Comparison of ENCODE assay signal across 8 mouse cellular contexts in genomic region chr17:35048149-35048931, GRCm38 (mm10). TPM values are rescaled to one million over a fixed set of nuclear protein-coding genes. Genes with fewer than 3 reads are reported as not detected.
A peak's percentile ranks its signal among the peaks of the same experiment; 100 is the strongest.
DNase-seq lines count a peak whose midpoint lies in the region; ATAC-seq and TF ChIP-seq lines count a peak whose summit lies in the region.

No protein-coding gene starts in this region.

- H3K36me3 ChIP-seq in C2C12 (ENCODE audit: control insufficient read depth, insufficient read depth), result peaks cover 14% of the 10 kb centered on the region
- H3K36me3 ChIP-seq in heart, embryonic 11.5 days (ENCODE audit: control insufficient read depth, insufficient read depth, low read length), result peaks cover 9% of the 10 kb centered on the region
- no peaks in the 10 kb centered on the region for H3K36me3 ChIP-seq in neural tube, embryonic 15.5 days

- DNase-seq in cerebellum, postnatal 10 days, result peak; percentile 25 to 41
- DNase-seq in kidney, postnatal 36 days, result peak; percentile 33 to 42
- no peak for DNase-seq in right cerebral cortex, postnatal 10 days (ENCODE audit: low spot score in 2 of 2)
- no peak for DNase-seq in urinary bladder, postnatal 10 days (ENCODE audit: low spot score)

- no peaks in the 10 kb centered on the region for H3K27me3 ChIP-seq in C2C12 (ENCODE audit: control insufficient read depth, insufficient read depth, insufficient read length)
- H3K27me3 ChIP-seq in heart, embryonic 11.5 days (ENCODE audit: control insufficient read depth, insufficient read depth, low read length), result no peaks in the 10 kb centered on the region
- H3K27me3 ChIP-seq in neural tube, embryonic 15.5 days (replicated peaks), result no peaks in the 10 kb centered on the region

- H3K4me1 ChIP-seq in heart, embryonic 11.5 days (ENCODE audit: control insufficient read depth, insufficient read depth, low read length), result peaks cover 47% of the 10 kb centered on the region
- H3K4me1 ChIP-seq in neural tube, embryonic 15.5 days, result peaks cover 51% of the 10 kb centered on the region

- no peak for ATAC-seq in cerebellum, adult (ENCODE audit: insufficient number of reproducible peaks, low FRiP score, low TSS enrichment)
- no peak for ATAC-seq in heart, embryonic 11.5 days (replicated peaks; ENCODE audit: insufficient number of reproducible peaks, low FRiP score, low TSS enrichment)
- ATAC-seq in neural tube, embryonic 15.5 days (ENCODE audit: low FRiP score), result no peak

- peak overlapping the region; percentile 99 for H3K27ac ChIP-seq in heart, embryonic 11.5 days (ENCODE audit: low read depth, low read length)
- peak overlapping the region; percentile 82 for H3K27ac ChIP-seq in neural tube, embryonic 15.5 days (replicated peaks)

- peak overlapping the region; percentile 9 for H3ac ChIP-seq in C2C12 (ENCODE audit: control insufficient read depth, insufficient read length, low read depth)

- H3K9ac ChIP-seq in heart, embryonic 11.5 days (ENCODE audit: low read depth, low read length), result peak overlapping the region; percentile 53; the same call in 1 of the 2 replicates
- no peak overlapping the region for H3K9ac ChIP-seq in neural tube, embryonic 15.5 days (replicated peaks)

- TF ChIP-seq CTCF in C2C12 (IDR thresholded peaks at IDR 0.05; ENCODE audit: control insufficient read depth, insufficient read depth, insufficient read length), result no peak

- peaks cover 25% of the 10 kb centered on the region for H3K79me3 ChIP-seq in C2C12 (ENCODE audit: low read depth)

- 28% methylated on average over 8 of the region's 11 CpGs for WGBS in heart, embryonic 11.5 days (ENCODE audit: insufficient replicate concordance)
- 44% methylated on average over 11 of the region's 11 CpGs for WGBS in neural tube, embryonic 15.5 days

- no peaks in the 10 kb centered on the region for H3K9me3 ChIP-seq in heart, embryonic 11.5 days (replicated peaks; ENCODE audit: control insufficient read depth, low read length)
- H3K9me3 ChIP-seq in neural tube, embryonic 15.5 days (replicated peaks), result no peaks in the 10 kb centered on the region

- H3K4me3 ChIP-seq in C2C12 (ENCODE audit: insufficient read depth, poor library complexity, severe bottlenecking), result no peak overlapping the region
- no peak overlapping the region for H3K4me3 ChIP-seq in heart, embryonic 11.5 days (ENCODE audit: low read depth, low read length)
- H3K4me3 ChIP-seq in neural tube, embryonic 15.5 days (replicated peaks), result no peak overlapping the region

- H3K79me2 ChIP-seq in C2C12 (ENCODE audit: control insufficient read depth, insufficient read depth), result peaks cover 46% of the 10 kb centered on the region

- peak overlapping the region; percentile 52 for H3K4me2 ChIP-seq in heart, embryonic 11.5 days
- peak overlapping the region; percentile 11; the same call in 1 of the 2 replicates for H3K4me2 ChIP-seq in neural tube, embryonic 15.5 days

TF ChIP-seq in C2C12, 6 proteins besides CTCF, POLR2A, EP300 and RAD21:
- TF ChIP-seq FOSL1 (IDR thresholded peaks at IDR 0.05; ENCODE audit: insufficient read depth, low read length, poor library complexity, severe bottlenecking), result no peak
- no peak for TF ChIP-seq USF1 (IDR thresholded peaks at IDR 0.05; ENCODE audit: low read depth)
- TF ChIP-seq CEBPB (IDR thresholded peaks at IDR 0.05; ENCODE audit: low read depth), result no peak
- no peak for TF ChIP-seq MAX (IDR thresholded peaks at IDR 0.05)
- TF ChIP-seq MYOG (IDR thresholded peaks at IDR 0.05; ENCODE audit: control insufficient read depth, extremely low read depth, insufficient read length), result no peak
- TF ChIP-seq MYOD1 (IDR thresholded peaks at IDR 0.05; ENCODE audit: control insufficient read depth, insufficient read length, low read depth), result no peak
TF ChIP-seq in C2C12: peak in this region for 0.

RNA-seq across cellular contexts. Expression of gene Clic1, which starts 1.4 kb away (rescaled TPM):
- 509 TPM for polyA plus RNA-seq in C2C12 (2012; fragmentation: generic; extraction: Trizol)
- polyA plus RNA-seq in heart, embryonic 11.5 days (2014; fragmentation: Nextera tagmentation; extraction: Ambion mirVana), result 86.4 and 228 TPM in 2 replicates
- polyA plus RNA-seq in neural tube, embryonic 15.5 days (2015; fragmentation: Nextera tagmentation; extraction: Ambion mirVana), result 76.6 and 156 TPM in 2 replicates

RNA-seq across cellular contexts. Expression of gene Msh5, which starts 1.8 kb away (rescaled TPM):
- polyA plus RNA-seq in C2C12 (2012; fragmentation: generic; extraction: Trizol), result 0.76 TPM
- 4.4 and 4.6 TPM in 2 replicates for polyA plus RNA-seq in heart, embryonic 11.5 days (2014; fragmentation: Nextera tagmentation; extraction: Ambion mirVana)
- 2.0 and 3.3 TPM in 2 replicates for polyA plus RNA-seq in neural tube, embryonic 15.5 days (2015; fragmentation: Nextera tagmentation; extraction: Ambion mirVana)

RNA-seq across cellular contexts. Expression of gene Ddah2, which starts 10.5 kb away (rescaled TPM):
- polyA plus RNA-seq in C2C12 (2012; fragmentation: generic; extraction: Trizol), result 129 TPM
- polyA plus RNA-seq in heart, embryonic 11.5 days (2014; fragmentation: Nextera tagmentation; extraction: Ambion mirVana), result 213 and 217 TPM in 2 replicates
- polyA plus RNA-seq in neural tube, embryonic 15.5 days (2015; fragmentation: Nextera tagmentation; extraction: Ambion mirVana), result 244 and 261 TPM in 2 replicates

RNA-seq across cellular contexts. Expression of gene Ly6g6c, which starts 16.8 kb away (rescaled TPM):
- polyA plus RNA-seq in C2C12 (2012; fragmentation: generic; extraction: Trizol), result 0.12 TPM
- polyA plus RNA-seq in heart, embryonic 11.5 days (2014; fragmentation: Nextera tagmentation; extraction: Ambion mirVana), result not detected in 2 replicates
- 0.19 TPM in 1 of 2 replicates, not detected in the other for polyA plus RNA-seq in neural tube, embryonic 15.5 days (2015; fragmentation: Nextera tagmentation; extraction: Ambion mirVana)

RNA-seq across cellular contexts. Expression of gene Mpig6b, which starts 17.6 kb away (rescaled TPM):
- 0.04 TPM for polyA plus RNA-seq in C2C12 (2012; fragmentation: generic; extraction: Trizol)
- 1.4 and 1.8 TPM in 2 replicates for polyA plus RNA-seq in heart, embryonic 11.5 days (2014; fragmentation: Nextera tagmentation; extraction: Ambion mirVana)
- 0.17 and 0.24 TPM in 2 replicates for polyA plus RNA-seq in neural tube, embryonic 15.5 days (2015; fragmentation: Nextera tagmentation; extraction: Ambion mirVana)

Comparison
In these comparisons a context has a peak if more than half of its experiments do, and no peak if none do; other contexts are left out.
1. DNase-seq: peak in cerebellum, postnatal 10 days (2 of 2) and kidney, postnatal 36 days (2 of 2); none in right cerebral cortex, postnatal 10 days (0 of 2) and urinary bladder, postnatal 10 days (single experiment).